Mouse (Mus musculus) midbrain, postnatal 0 days (tissue): Measurements from ENCODE around the gene Tspan9. TPM values are rescaled to one million over a fixed set of nuclear protein-coding genes. Genes with fewer than 3 reads are reported as not detected.
A peak's percentile ranks its signal among the peaks of the same experiment; 100 is the strongest.

Source experiments
- ATAC-seq: fragments of 200-750 bp; cut with Nextera tagmentation; 2 replicates; pipeline ENCODE4 v1.8.0; 2017; ENCODE audit warnings: moderate number of reproducible peaks, mild to moderate bottlenecking, moderate TSS enrichment, moderate library complexity; ENCODE audit not compliant: low FRiP score
- DNase-seq: peaks from one replicate; pipeline ENCODE4 v3.0.0-alpha.2; 2015; ENCODE audit warnings: low spot score
- H3K27ac ChIP-seq: fragments of 300-500 bp; sonication (generic); 2 replicates; pipeline ENCODE4 v1.5.1; 2014; ENCODE audit warnings: low read depth, mild to moderate bottlenecking, low read length, mixed read lengths
- H3K27me3 ChIP-seq: fragments of 300-500 bp; sonication (generic); 2 replicates; pipeline ENCODE4 v1.6.1; 2014; ENCODE audit warnings: low read length, control low read depth, mixed read lengths; ENCODE audit not compliant: insufficient read depth
- H3K36me3 ChIP-seq: fragments of 300-500 bp; sonication (generic); 2 replicates; pipeline ENCODE4 v1.6.1; 2014; ENCODE audit warnings: low read length, control low read depth, mixed read lengths; ENCODE audit not compliant: insufficient read depth
- H3K4me1 ChIP-seq: fragments of 300-500 bp; sonication (generic); 2 replicates; pipeline ENCODE4 v1.6.1; 2014; ENCODE audit warnings: mild to moderate bottlenecking, control low read depth, antibody characterized with exemption, low read length, mixed read lengths; ENCODE audit not compliant: insufficient read depth
- H3K4me2 ChIP-seq: fragments of 300-500 bp; sonication (generic); 2 replicates; pipeline ENCODE4 v1.6.1; 2014; ENCODE audit warnings: low read depth, mild to moderate bottlenecking, low read length, mixed read lengths; ENCODE audit not compliant: poor library complexity, severe bottlenecking
- H3K4me3 ChIP-seq: fragments of 300-500 bp; sonication (generic); 2 replicates; pipeline ENCODE4 v1.5.1; 2014; ENCODE audit warnings: low read depth, mild to moderate bottlenecking, low read length, moderate library complexity
- H3K9ac ChIP-seq: fragments of 300-500 bp; sonication (generic); replicated peaks from 2 replicates; pipeline ENCODE4 v1.6.1; 2014; ENCODE audit warnings: mild to moderate bottlenecking, low read length, moderate library complexity, mixed read lengths; ENCODE audit not compliant: poor library complexity, severe bottlenecking
- H3K9me3 ChIP-seq: fragments of 300-500 bp; sonication (generic); 2 replicates; pipeline ENCODE4 v1.6.1; 2016; ENCODE audit warnings: low read length, control low read depth
- CTCF ChIP-seq: IDR thresholded peaks from 2 replicates; pipeline ENCODE4 v1.5.1; 2016; ENCODE audit warnings: antibody characterized with exemption, mild to moderate bottlenecking
- WGBS: fragments of 180-500 bp; shearing (Covaris S2); extraction: QIAGEN DNeasy Blood & Tissue Kit; methylation state at CpG from one replicate; pipeline ENCODE4 v1.1.7; 2014; 5-methylcytosine and 5-hydroxymethylcytosine counted together
- polyA plus RNA-seq: library from polyadenylated mRNA; unstranded; fragments of >200 nt; fragmentation: Nextera tagmentation; extraction: Ambion mirVana; gene quantifications from 2 replicates; pipeline ENCODE4 v1.2.1, GENCODE M21; 2015
- total RNA-seq: library from RNA; depleted of rRNA; stranded (reverse); fragments of >200 nt; gene quantifications from 2 replicates; pipeline ENCODE4 v1.2.3, GENCODE M21; 2014

Gene Tspan9
- total and polyA plus RNA-seq, 2 experiments from 2014 or later, result 50.9 to 160 TPM

GRCm38 (mm10) chr6:128115121-128115520 lies 28.3 kb downstream of the Tspan9 start:
- no peaks in the 10 kb centered on the region for H3K9me3 ChIP-seq
- H3K27ac ChIP-seq, result no peak overlapping the region
- no peak overlapping the region for H3K9ac ChIP-seq
- H3K27me3 ChIP-seq, result no peaks in the 10 kb centered on the region
- DNase-seq (no peak), ATAC-seq (no peak)
- TF ChIP-seq CTCF, result no peak
- WGBS, result 81% methylated on average over 6 of the region's 6 CpGs
- no peaks in the 10 kb centered on the region for H3K36me3 ChIP-seq
- no peak overlapping the region for H3K4me3 ChIP-seq
- no peak overlapping the region for H3K4me2 ChIP-seq
- peaks cover 5% of the 10 kb centered on the region; the same call in 1 of the 2 replicates for H3K4me1 ChIP-seq

DNA sequence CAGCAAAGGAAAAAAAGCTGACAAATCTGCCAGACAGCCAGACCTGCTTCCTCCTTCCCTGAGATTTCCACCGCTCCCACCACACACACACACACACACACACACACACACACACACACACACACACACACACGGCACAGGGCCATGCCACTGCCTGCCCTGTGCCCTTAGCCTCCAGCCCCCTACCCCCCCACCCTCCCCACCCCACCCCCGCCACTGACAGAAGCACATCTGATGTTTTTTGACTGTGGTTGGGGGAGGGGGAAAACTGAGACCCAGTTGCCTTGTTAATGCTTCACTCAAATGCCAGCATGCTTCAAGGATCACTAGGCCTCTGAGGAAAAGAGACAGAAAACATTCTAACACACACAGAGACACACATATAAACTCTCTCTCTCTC lies 30.8 kb downstream of the Tspan9 start:
- Histone ChIP-seq H3K4me1 (peaks cover 5% of the 10 kb centered on the region; the same call in 1 of the 2 replicates), H3K9me3 (no peaks in the 10 kb centered on the region), H3K36me3 (no peaks in the 10 kb centered on the region), H3K4me3 (no peak overlapping the region), H3K27me3 (no peaks in the 10 kb centered on the region), H3K9ac (no peak overlapping the region), H3K27ac (no peak overlapping the region), H3K4me2 (no peak overlapping the region)
- TF ChIP-seq CTCF, result no peak
- no peak for DNase-seq
- no peak for ATAC-seq
- WGBS, result 23% methylated on average over 2 of the region's 3 CpGs

DNA sequence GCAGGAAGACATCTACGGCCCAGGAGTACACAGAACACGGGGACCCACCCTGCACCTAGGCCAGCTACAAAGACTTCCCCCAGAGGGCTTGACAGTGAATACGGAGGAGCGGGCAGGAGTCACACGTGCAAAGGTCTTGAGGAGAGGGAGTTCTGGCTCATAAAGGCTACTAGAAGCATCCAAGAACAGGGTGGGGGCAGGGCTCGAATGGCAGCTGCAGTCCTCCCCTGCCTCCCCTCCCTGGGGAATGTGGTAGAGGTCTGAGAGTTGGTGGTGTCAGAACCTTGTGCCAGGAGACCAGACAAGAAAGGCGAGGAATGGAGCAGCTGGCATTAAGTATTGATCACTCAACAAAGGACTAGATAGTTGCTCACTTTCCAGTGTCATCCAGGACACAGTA lies 31.6 kb downstream of the Tspan9 start:
- DNase-seq (no peak), ATAC-seq (no peak)
- WGBS, result 70% methylated on average over 7 of the region's 7 CpGs
- peaks cover 5% of the 10 kb centered on the region; the same call in 1 of the 2 replicates for H3K4me1 ChIP-seq
- H3K27ac ChIP-seq, result no peak overlapping the region
- no peak overlapping the region for H3K9ac ChIP-seq
- no peaks in the 10 kb centered on the region for H3K27me3 ChIP-seq
- no peak overlapping the region for H3K4me3 ChIP-seq
- TF ChIP-seq CTCF, result no peak
- H3K9me3 ChIP-seq, result no peaks in the 10 kb centered on the region
- H3K4me2 ChIP-seq, result no peak overlapping the region
- no peaks in the 10 kb centered on the region for H3K36me3 ChIP-seq

- H3K36me3 ChIP-seq, result no peaks in the 10 kb centered on the region
- no peak overlapping the region for H3K4me3 ChIP-seq
- H3K9me3 ChIP-seq, result no peaks in the 10 kb centered on the region
- no peak overlapping the region for H3K9ac ChIP-seq
- peak; percentile 74 for DNase-seq
- WGBS, result 83% methylated on average over 7 of the region's 7 CpGs
- no peak for ATAC-seq
- H3K27ac ChIP-seq, result no peak overlapping the region
- H3K4me1 ChIP-seq, result peaks cover 13% of the 10 kb centered on the region; the same call in 1 of the 2 replicates
- TF ChIP-seq CTCF, result no peak
- no peak overlapping the region for H3K4me2 ChIP-seq
- H3K27me3 ChIP-seq, result no peaks in the 10 kb centered on the region
Measured at GRCm38 (mm10) chr6:128108324-128109035, 34.9 kb downstream of the Tspan9 start.

DNA sequence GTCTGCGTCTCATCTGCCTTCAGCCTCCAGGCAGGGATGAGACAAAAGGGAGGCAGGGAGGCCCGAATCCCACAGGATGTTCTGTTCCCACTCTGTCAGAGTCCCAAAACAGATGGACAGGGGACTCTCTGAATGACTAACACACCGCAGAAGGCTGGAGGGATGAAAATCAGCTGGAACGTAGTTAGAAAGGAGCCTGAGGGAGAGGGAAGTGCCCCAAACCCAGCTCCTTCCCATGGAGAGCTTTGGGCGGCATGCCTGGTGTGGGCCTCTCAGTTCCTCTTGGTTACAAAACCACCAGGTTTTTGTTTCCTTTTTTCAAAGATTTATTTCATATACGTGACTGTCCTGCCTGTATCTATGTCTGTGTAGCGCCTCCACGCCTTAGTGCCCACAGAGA lies 35.7 kb downstream of the Tspan9 start:
- 62% methylated on average over 8 of the region's 8 CpGs for WGBS
- no peak overlapping the region for H3K4me2 ChIP-seq

GRCm38 (mm10) chr6:128106154-128106553 lies 37.2 kb downstream of the Tspan9 start:
- 87% methylated on average over 3 of the region's 3 CpGs for WGBS
- Histone ChIP-seq H3K9me3 (no peaks in the 10 kb centered on the region), H3K36me3 (no peaks in the 10 kb centered on the region), H3K4me3 (no peak overlapping the region), H3K27ac (no peak overlapping the region), H3K27me3 (no peaks in the 10 kb centered on the region), H3K9ac (no peak overlapping the region), H3K4me2 (no peak overlapping the region), H3K4me1 (peaks cover 8% of the 10 kb centered on the region; the same call in 1 of the 2 replicates)
- no peak for TF ChIP-seq CTCF
- ATAC-seq (no peak), DNase-seq (no peak)

More for the DNA sequence above, 35.7 kb downstream of the Tspan9 start:
- ATAC-seq, result no peak
- no peak for DNase-seq
- Histone ChIP-seq H3K27ac (no peak overlapping the region), H3K9ac (no peak overlapping the region), H3K4me3 (no peak overlapping the region), H3K36me3 (no peaks in the 10 kb centered on the region), H3K27me3 (no peaks in the 10 kb centered on the region), H3K9me3 (no peaks in the 10 kb centered on the region), H3K4me1 (peaks cover 13% of the 10 kb centered on the region; the same call in 1 of the 2 replicates)
- no peak for TF ChIP-seq CTCF
